Mouse (Mus musculus): ENCODE measurements at regions not wholly inside any gene's neighbourhood (a gene's known extent, or its start where the extent isn't known, plus 50 kb on each side); places are given as distances from the start of the nearest gene placed in this dataset.
"Not testable (repeated sequence)": the region's sequence is repeated elsewhere in the genome, so short reads cannot be mapped to it uniquely, and the experiment has no call there.

DNA sequence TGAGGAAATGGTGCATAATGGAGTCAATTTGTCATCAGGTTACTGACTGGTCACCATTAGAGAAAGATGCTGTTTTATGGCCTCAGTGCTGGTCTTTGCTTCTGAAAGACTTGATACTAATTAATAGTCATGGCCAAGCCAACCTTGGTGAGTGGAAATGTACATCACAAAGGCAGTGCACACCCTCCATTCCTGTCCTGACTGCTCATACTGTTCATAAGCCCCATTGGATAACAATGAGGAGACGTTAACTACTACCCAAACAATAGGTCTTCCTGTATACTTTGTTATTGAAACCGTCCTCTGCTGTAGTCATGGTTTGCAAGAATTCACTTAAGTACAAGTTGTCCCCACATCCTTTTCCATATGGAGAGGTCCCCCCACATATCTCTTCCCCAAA, 605.8 kb upstream of the Slc35b3 start:
- intact Hi-C loops (cut with DNase I), result no loop called here
- no peak for DNase-seq

GRCm38 (mm10) chr13:39537724-39538440, 577.2 kb upstream of the Slc35b3 start:
- DNase-seq, result no peak
- intact Hi-C loops (cut with DNase I), result no loop called here

GRCm38 (mm10) chr13:39526469-39526868, 565.8 kb upstream of the Slc35b3 start:
- intact Hi-C loops (cut with DNase I), result no loop called here
- DNase-seq, result no peak

GRCm38 (mm10) chr13:39523856-39524301, 563.2 kb upstream of the Slc35b3 start:
- DNase-seq, result no peak
- intact Hi-C loops (cut with DNase I), result no loop called here

DNA sequence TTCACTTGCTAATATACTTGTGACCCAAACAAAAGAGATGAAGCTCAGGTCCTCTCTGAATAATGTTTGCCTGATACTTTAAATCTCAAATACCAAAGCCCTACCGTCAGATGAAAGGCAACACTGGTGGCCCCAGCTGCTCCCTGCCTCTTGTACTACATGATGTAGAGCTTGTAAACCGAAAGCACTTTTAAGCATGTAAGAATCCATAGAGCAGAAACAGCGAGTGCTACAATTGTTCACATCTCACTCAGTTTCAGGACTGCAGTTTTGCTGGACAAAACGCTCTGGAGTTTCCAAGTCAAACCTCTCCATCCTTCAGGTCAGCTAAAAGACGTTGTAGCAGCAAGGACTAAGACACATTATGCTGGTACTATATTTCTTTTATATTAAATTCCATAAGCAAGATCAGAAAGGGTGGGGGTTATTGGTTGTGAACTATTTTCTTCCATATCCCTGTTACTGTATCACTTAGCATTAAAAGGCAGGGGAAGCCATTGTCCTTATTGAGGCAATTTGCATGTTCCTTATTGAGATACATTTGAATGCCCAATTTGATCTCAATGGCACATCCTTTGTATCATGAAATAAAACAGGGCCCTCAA, 562.7 kb upstream of the Slc35b3 start:
- no peak for DNase-seq
- intact Hi-C loops (cut with DNase I), result no loop called here

DNA sequence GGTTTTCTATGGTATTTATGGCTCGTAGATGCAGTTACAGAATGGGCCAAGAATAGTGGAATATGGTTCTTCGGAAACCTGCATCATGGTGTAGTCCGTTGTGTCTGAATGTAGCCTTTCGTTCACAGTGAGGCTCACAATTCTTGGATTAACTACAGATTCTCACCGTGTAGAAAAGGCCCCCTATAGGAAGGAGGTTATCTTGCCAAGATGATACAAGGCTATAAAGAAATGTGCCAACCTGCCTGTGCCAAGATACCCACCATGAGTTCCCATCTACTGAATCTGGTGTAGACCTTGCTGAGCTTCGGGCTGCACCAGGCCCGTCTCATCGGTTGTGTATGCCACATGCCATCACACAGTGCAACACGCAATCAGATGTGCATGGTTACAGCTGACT, 560.2 kb upstream of the Slc35b3 start:
- intact Hi-C loops (cut with DNase I), result no loop called here
- DNase-seq, result no peak

GRCm38 (mm10) chr13:39516106-39516505, 555.4 kb upstream of the Slc35b3 start:
- intact Hi-C loops (cut with DNase I), result no loop called here
- DNase-seq, result no peak

GRCm38 (mm10) chr13:39489806-39490205, 529.1 kb upstream of the Slc35b3 start:
- no peak for DNase-seq
- intact Hi-C loops (cut with DNase I), result no loop called here

DNA sequence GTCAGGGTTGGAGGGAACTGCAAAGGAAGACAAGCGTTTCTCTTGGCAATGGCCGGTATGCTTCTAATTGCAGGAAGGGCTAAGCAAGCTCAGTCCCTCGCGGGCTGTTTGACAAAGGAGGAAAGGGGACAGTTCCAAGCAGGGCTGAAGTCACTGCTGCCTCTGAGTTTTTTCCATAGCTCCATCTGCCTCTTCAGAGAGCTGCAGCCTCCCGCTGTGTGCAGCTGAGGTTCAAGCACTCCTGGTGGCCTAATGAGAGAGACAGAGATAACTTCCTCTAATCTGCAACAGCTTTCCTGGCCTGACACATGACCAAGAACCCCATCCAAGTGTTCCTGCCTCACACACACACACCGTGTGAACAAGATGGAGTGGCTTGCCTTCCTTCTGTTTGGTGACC, 511.9 kb upstream of the Slc35b3 start:
- DNase-seq, result no peak
- intact Hi-C loops (cut with DNase I), result no loop called here

GRCm38 (mm10) chr13:39441799-39442198, 481.1 kb upstream of the Slc35b3 start:
- intact Hi-C loops (cut with DNase I), result loop anchor here (5.0 kb wide), 1 partner anchor 1306 kb away; no protein-coding TSS in a partner anchor
- DNase-seq, result no peak

- intact Hi-C loops (cut with DNase I), result loop anchor here (5.0 kb wide), 1 partner anchor 1306 kb away; no protein-coding TSS in a partner anchor
- peak; percentile 50 to 62 for DNase-seq
These were observed 480.2 kb upstream of the Slc35b3 start for GRCm38 (mm10) chr13:39440907-39441306.

GRCm38 (mm10) chr13:39440336-39440735, 479.7 kb upstream of the Slc35b3 start:
- no peak for DNase-seq
- intact Hi-C loops (cut with DNase I), result loop anchor here (5.0 kb wide), 1 partner anchor 1307 kb away; no protein-coding TSS in a partner anchor

DNA sequence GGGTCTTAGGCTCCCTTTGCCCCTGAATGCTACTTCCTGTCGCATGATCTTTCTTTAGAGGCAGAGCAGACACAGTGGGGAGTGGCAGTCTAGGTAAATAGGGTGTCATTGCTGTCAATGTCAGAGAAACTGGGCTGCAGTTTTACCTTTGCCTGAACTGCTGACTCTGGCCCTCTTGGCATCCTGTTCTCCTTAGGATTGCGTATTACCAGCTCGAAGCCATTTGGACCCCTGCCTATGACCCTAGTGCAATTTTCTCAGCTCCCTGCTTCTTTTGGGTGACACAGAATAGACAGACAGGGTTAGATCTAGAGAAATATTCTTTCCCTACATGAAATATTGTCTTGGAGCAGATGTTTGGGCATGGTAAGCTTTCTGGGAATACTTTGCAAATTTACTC, 467.3 kb upstream of the Slc35b3 start:
- DNase-seq, result no peak
- intact Hi-C loops (cut with DNase I), result no loop called here

GRCm38 (mm10) chr13:39425944-39426343, 465.3 kb upstream of the Slc35b3 start:
- intact Hi-C loops (cut with DNase I), result no loop called here
- DNase-seq, result no peak

- intact Hi-C loops (cut with DNase I), result no loop called here
- DNase-seq, result no peak
These were observed 457.5 kb upstream of the Slc35b3 start for GRCm38 (mm10) chr13:39418127-39418526.

- intact Hi-C loops (cut with DNase I), result no loop called here
- no peak for DNase-seq
These were observed 451.0 kb upstream of the Slc35b3 start for GRCm38 (mm10) chr13:39411471-39412251.

- intact Hi-C loops (cut with DNase I), result no loop called here
- DNase-seq, result no peak
These were observed 431.9 kb upstream of the Slc35b3 start for GRCm38 (mm10) chr13:39392589-39392988.

DNA sequence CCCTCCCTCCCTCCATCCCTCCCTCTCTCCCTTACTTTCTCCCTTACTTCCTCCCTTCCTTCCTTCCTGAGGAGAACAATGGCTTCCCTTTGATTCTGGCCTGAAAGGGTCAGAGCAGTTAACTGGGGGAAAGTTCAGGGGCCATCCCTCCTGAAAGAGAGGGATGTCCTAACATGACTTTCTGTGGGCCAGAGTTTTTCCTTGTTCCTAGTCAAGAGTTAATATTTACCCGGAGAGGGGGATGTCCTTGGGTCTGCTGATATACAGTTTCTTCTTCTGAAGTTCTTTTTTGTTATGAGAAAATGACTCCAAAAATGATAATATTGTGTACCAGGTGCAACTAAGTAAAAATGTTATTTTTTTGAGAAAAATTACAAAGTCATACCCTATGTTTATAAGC, 431.5 kb upstream of the Slc35b3 start:
- intact Hi-C loops (cut with DNase I); DNase-seq: not testable (repeated sequence)

- no peak for DNase-seq
- intact Hi-C loops (cut with DNase I), result no loop called here
These were observed 416.0 kb upstream of the Slc35b3 start for GRCm38 (mm10) chr13:39376677-39377076.

GRCm38 (mm10) chr13:39376269-39376668, 415.6 kb upstream of the Slc35b3 start:
- DNase-seq, result no peak
- intact Hi-C loops (cut with DNase I), result no loop called here

DNA sequence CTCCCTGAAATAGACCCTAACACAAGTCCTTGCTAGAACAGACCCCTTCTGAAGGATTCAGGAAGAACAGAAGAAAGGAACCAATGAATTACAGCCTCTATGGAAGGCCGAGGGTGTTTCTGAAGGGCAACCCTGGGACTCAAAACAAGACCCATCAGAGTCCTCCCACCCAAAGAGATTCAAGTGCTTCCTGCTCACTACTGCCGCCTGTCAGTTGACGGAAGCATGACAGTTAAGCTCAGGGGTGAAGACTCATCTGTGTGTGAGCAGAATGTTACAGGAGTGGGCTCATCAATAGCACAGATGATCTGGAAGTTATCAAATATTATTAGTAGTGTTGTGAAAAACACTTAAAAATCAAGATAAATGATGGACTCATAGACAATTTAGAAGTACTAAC, 411.9 kb upstream of the Slc35b3 start:
- intact Hi-C loops (cut with DNase I), result no loop called here
- DNase-seq, result no peak

Data from heart, postnatal 36 days (tissue).